Mouse (Mus musculus) liver, embryonic 14.5 days (tissue): ENCODE data around the gene Supt4a. TPM values are rescaled to one million over a fixed set of nuclear protein-coding genes. Genes with fewer than 3 reads are reported as not detected.

Experiments used
- ATAC-seq: fragments of 200-750 bp; cut with Nextera tagmentation; 2 replicates; pipeline ENCODE4 v1.8.0; 2017; ENCODE audit warnings: moderate number of reproducible peaks, mild to moderate bottlenecking, moderate library complexity; ENCODE audit not compliant: insufficient read depth
- DNase-seq, 3 experiments: peaks; one replicate each; pipeline ENCODE4 v3.0.0-alpha.2; 2012 to 2013; ENCODE audit warnings: low read depth in 3 of 3, low spot score in 3 of 3
- H3K27ac ChIP-seq: fragments of 300-500 bp; sonication (generic); 2 replicates; pipeline ENCODE4 v1.5.1; 2014; ENCODE audit warnings: moderate library complexity, mild to moderate bottlenecking, control low read depth, inconsistent platforms
- H3K27me3 ChIP-seq: fragments of 300-500 bp; sonication (generic); 2 replicates; pipeline ENCODE4 v1.6.1; 2014; ENCODE audit warnings: mild to moderate bottlenecking, low read length, moderate library complexity; ENCODE audit not compliant: control insufficient read depth, insufficient read depth
- H3K36me3 ChIP-seq: fragments of 300-500 bp; sonication (generic); replicated peaks from 2 replicates; pipeline ENCODE4 v1.6.1; 2014; ENCODE audit warnings: low read depth; ENCODE audit not compliant: control insufficient read depth, insufficient read depth
- H3K4me1 ChIP-seq, 2 experiments: fragments of 200-500 bp in 1 of 2; fragments of 300-500 bp in 1 of 2; sonication (generic) in 1 of 2; replicated peaks; 2 replicates each; pipeline ENCODE4 v1.6.1; 2012 to 2014; ENCODE audit warnings: antibody characterized with exemption in 1 of 2, inconsistent platforms in 1 of 2, low read length in 1 of 2; ENCODE audit not compliant: control insufficient read depth in 2 of 2, insufficient read depth in 2 of 2
- H3K4me2 ChIP-seq: fragments of 300-500 bp; sonication (generic); 2 replicates; pipeline ENCODE4 v1.6.1; 2014; ENCODE audit warnings: low read depth, mild to moderate bottlenecking, control low read depth, moderate library complexity
- H3K4me3 ChIP-seq, 2 experiments: fragments of 200-500 bp in 1 of 2; fragments of 300-500 bp in 1 of 2; sonication (generic) in 1 of 2; 2 replicates each; pipeline ENCODE4 v1.5.1; 2012 to 2014; ENCODE audit warnings: low read depth in 2 of 2, low read length in 2 of 2, mild to moderate bottlenecking in 2 of 2, control low read depth in 1 of 2, inconsistent platforms in 1 of 2, moderate library complexity in 1 of 2; ENCODE audit not compliant: insufficient read depth in 1 of 2
- H3K9ac ChIP-seq: fragments of 300-500 bp; sonication (generic); replicated peaks from 2 replicates; pipeline ENCODE4 v1.6.1; 2014; ENCODE audit warnings: mild to moderate bottlenecking, control low read depth, moderate library complexity
- H3K9me3 ChIP-seq: fragments of 300-500 bp; sonication (generic); 2 replicates; pipeline ENCODE4 v1.6.1; 2016; ENCODE audit warnings: low read length, mixed read lengths; ENCODE audit not compliant: control insufficient read depth
- CTCF ChIP-seq: IDR thresholded peaks from 2 replicates; pipeline ENCODE4 v1.5.1; 2016; ENCODE audit warnings: antibody characterized with exemption, low read depth, control low read depth
- EP300 ChIP-seq: IDR thresholded peaks from 2 replicates; pipeline ENCODE4 v1.6.1; 2016; ENCODE audit warnings: antibody characterized with exemption, low read depth
- WGBS: fragments of 180-500 bp; shearing (Covaris S2); extraction: QIAGEN DNeasy Blood & Tissue Kit; methylation state at CpG from one replicate; pipeline ENCODE4 v1.1.7; 2014; ENCODE audit not compliant: insufficient replicate concordance; 5-methylcytosine and 5-hydroxymethylcytosine counted together
- polyA plus RNA-seq, 2 experiments: library from polyadenylated mRNA; depleted of rRNA in 1 of 2; stranded (reverse) in 1 of 2; unstranded in 1 of 2; fragments of >200 nt; fragmentation: Nextera tagmentation in 1 of 2; extraction: Ambion mirVana in 1 of 2; gene quantifications; 2 replicates each; pipeline versions ENCODE4 v1.2.1 to v1.2.3; 2012 to 2014

Supt4a gene
- polyA plus RNA-seq, 2 experiments: 111 to 211 TPM

DNA sequence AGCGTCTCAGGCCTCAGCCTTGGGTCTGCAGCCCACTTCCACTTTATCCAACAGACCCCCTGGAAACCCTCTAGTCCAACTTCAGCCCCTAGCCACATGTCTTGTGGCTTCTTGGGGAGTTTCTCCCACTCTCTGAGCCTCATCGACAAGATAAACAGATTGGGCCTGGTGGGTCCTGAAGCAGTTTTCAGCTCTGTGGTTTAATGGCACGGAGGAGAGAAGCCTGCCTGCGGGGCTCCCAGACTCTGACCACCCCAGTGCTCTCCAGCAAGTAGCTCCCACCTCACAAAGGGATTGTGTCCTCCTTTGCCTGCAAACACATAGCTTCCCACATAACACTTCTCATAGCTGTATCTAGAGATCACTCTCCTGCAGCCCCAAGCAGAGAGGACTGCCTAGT is 9.9 kb upstream of the Supt4a start:
- no peaks in the 10 kb centered on the region for H3K27me3 ChIP-seq
- no peaks in the 10 kb centered on the region for H3K9me3 ChIP-seq
- peaks cover 10% of the 10 kb centered on the region for H3K36me3 ChIP-seq
- ATAC-seq (no peak), DNase-seq (no peak)
- H3K9ac ChIP-seq: peak overlapping the region; percentile 54
- 21% methylated on average over 4 of the region's 4 CpGs for WGBS
- peaks cover 59 to 65% of the 10 kb centered on the region in 2 experiments for H3K4me1 ChIP-seq
- peak overlapping the region; percentile 99 for H3K27ac ChIP-seq
- H3K4me3 ChIP-seq: no peak overlapping the region
- no peak for TF ChIP-seq EP300
- no peak for TF ChIP-seq CTCF
- H3K4me2 ChIP-seq: peak overlapping the region; percentile 89

DNA sequence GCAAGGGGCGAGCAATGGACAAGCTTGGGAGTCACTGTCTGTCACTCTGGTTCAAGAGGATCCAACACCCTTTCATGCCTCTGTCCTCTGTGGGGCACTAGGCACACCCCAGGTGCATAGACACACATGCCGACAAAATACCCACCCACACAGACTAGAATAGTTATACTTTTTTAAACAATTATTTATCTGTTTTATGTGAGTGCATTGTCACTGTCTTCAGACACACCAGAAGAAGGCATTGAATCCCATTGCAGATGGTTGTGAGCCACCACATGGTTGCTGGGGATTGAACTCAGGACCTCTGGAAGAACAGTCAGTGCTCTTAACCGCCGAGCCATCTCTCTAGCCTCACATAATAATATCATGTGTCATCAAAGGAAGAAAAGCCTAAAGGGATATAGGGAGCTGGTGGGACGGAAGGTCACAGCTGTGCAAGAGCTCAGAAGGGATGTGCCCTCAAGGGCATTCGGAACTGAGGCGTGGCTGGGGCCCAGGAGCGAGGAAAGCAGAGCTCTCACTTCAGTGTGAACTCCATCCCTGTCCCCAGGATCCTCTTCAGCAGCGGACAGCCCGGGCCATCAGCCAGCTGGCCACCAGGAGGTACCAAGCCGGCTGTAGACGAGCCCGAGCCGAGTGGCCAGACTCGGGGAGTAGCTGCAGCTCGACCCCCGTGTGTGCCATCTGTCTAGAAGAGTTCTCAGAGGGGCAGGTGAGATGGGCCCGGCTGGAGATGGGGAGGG is 8.3 kb upstream of the Supt4a start:
- peaks cover 63 to 79% of the 10 kb centered on the region in 2 experiments for H3K4me1 ChIP-seq
- DNase-seq: no peak
- ATAC-seq: peak; percentile 19; the same call in 1 of the 2 replicates
- H3K27me3 ChIP-seq: no peaks in the 10 kb centered on the region
- H3K4me2 ChIP-seq: peak overlapping the region; percentile 60
- peaks cover 10% of the 10 kb centered on the region for H3K36me3 ChIP-seq
- peak overlapping the region; percentile 90 for H3K27ac ChIP-seq
- 36% methylated on average over 18 of the region's 18 CpGs for WGBS
- peak overlapping the region; percentile 76 for H3K9ac ChIP-seq
- peak overlapping the region; percentile 23 to 38 for H3K4me3 ChIP-seq
- TF ChIP-seq CTCF: peak; percentile 36; the same call in 1 of the 2 replicates
- TF ChIP-seq EP300: no peak
- H3K9me3 ChIP-seq: no peaks in the 10 kb centered on the region

DNA sequence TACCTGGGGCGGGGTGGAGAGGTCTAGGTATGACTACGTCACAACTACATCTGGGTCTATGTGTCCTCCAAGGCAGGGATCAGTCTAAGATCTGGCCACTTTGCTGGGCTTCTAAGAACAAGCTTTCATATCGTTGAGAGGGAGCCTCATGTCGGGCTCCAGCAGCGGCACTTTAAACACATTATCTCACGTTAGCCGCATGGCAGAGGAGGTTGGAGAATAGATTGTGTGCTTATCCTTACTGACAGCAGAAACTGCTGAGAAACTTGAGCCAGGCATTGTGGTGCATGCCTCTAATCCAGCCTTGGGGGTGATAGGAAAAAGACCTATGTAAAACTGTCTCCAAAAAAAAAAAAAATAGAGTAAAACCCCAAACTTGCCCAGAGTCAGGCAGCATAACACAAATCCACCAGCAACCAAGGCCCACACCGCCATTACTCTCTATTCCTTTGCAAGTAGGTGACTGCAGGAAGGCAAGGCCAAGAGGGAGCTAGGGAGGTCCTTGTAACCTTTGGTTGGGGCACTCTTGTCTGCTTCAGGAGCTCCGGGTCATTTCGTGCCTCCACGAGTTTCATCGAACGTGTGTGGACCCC is 7.7 kb upstream of the Supt4a start:
- Histone ChIP-seq H3K4me1 (peaks cover 66 to 79% of the 10 kb centered on the region in 2 experiments), H3K4me2 (peak overlapping the region; percentile 60), H3K27ac (peak overlapping the region; percentile 90), H3K9ac (peak overlapping the region; percentile 76), H3K27me3 (no peaks in the 10 kb centered on the region), H3K9me3 (no peaks in the 10 kb centered on the region), H3K4me3 (peak overlapping the region; percentile 23 to 38), H3K36me3 (peaks cover 10% of the 10 kb centered on the region)
- peak; percentile 47 for ATAC-seq
- WGBS: 23% methylated on average over 13 of the region's 13 CpGs
- TF ChIP-seq EP300 (peak; percentile 91), CTCF (no peak)
- DNase-seq: peak; percentile 71 to 78 (median 76)

DNA sequence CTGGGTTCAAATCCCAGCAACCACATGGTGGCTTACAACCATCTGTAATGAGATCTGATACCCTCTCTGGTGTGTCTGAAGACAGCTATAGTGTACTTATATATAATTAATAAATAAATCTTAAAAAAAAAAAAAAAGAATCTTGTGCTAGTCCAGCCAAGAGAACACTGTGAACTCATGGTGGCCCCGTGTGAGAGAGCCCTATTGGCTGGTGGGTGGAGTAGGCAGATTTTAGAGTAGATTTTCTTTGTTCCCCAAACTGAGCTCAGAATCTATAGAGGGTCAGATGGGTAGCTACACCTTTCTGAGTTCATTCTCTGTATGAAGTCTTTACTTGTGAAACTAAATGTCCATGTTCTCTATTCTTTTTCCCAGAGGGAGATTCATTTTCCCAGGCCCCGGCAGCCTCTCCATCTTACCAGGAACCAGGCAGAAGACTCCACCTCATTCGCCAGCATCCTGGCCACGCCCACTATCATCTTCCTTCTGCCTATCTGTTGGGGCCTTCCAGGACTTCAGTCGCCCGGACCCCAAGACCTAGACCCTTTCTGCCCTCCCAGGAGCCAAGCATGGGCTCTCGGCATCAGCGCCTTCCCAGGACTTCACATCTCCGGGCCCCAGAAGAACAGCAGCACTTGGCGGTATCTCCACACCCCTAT is 6.6 kb upstream of the Supt4a start:
- H3K4me1 ChIP-seq: peaks cover 66 to 78% of the 10 kb centered on the region in 2 experiments
- TF ChIP-seq CTCF (no peak), EP300 (no peak)
- H3K27ac ChIP-seq: peak overlapping the region; percentile 90
- H3K36me3 ChIP-seq: peaks cover 10% of the 10 kb centered on the region
- ATAC-seq (no peak), DNase-seq (no peak)
- peak overlapping the region; percentile 60 for H3K4me2 ChIP-seq
- 57% methylated on average over 10 of the region's 10 CpGs for WGBS
- H3K9ac ChIP-seq: peak overlapping the region; percentile 76
- no peaks in the 10 kb centered on the region for H3K27me3 ChIP-seq
- peak overlapping the region in 1 of 2 experiments; percentile 4; a peak in 2 of 4 replicates for H3K4me3 ChIP-seq
- H3K9me3 ChIP-seq: no peaks in the 10 kb centered on the region

DNA sequence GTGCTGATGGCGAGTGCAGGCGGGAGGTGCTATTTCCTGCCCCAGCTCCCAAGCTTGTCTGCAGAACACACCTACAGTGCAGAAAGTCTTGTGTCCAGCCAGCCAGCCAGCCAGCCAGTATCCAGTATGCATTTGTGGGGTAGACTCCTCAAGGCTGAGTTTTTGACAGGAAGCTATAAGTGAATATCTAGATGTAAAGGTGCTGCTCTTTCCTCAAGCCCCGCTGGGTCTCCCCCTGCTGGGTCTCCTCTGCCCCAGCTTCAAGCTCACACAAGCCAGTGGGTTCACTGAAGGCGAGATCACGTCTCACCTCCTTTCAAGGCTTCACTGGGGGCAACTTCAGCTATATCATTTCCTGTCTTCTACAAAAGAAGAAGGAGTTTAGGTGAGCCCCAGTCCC is 3.0 kb upstream of the Supt4a start:
- peak overlapping the region; percentile 89 for H3K27ac ChIP-seq
- H3K4me2 ChIP-seq: peak overlapping the region; percentile 56
- ATAC-seq: no peak
- H3K27me3 ChIP-seq: no peaks in the 10 kb centered on the region
- no peaks in the 10 kb centered on the region for H3K9me3 ChIP-seq
- peak overlapping the region; percentile 15 for H3K9ac ChIP-seq
- peaks cover 46 to 55% of the 10 kb centered on the region in 2 experiments for H3K4me1 ChIP-seq
- DNase-seq: no peak
- WGBS: 38% methylated on average over 5 of the region's 5 CpGs
- H3K36me3 ChIP-seq: peaks cover 12% of the 10 kb centered on the region
- TF ChIP-seq EP300 (no peak), CTCF (no peak)
- H3K4me3 ChIP-seq: no peak overlapping the region
